Mouse (Mus musculus): ENCODE data around the gene Ednrb.

The Ednrb gene

DNA sequence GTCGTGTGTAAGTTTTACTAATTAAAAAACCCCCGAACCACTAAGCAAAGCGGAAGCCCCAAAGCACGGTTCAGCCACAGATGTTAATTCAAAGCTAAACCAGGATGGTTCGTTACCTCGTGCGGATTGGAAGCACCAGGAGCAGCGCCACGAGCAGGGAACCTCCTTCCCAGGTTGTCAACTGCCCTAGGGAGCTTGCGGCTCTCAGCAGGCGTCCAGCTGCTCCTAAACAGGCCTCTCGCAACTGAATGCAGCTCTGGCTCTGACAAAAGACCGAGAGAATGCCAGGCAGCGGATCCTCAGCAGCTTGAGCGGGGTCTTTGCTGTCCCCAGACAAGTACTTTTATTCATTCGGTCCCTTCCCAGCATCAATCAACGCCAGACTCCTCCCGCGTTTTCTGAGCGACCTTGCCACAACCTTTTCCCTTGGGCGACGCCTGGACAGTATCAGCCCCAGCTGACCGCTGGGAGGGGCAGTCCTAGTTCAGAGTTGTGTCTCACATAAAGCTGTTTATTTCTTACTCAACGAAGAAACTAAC, at the start of gene Ednrb:
Ednrb (minus strand) TSS at position 392 of the 539 bp plus-strand sequence.
- DNase-seq (ENCODE audit: low read depth), result no peak

DNA sequence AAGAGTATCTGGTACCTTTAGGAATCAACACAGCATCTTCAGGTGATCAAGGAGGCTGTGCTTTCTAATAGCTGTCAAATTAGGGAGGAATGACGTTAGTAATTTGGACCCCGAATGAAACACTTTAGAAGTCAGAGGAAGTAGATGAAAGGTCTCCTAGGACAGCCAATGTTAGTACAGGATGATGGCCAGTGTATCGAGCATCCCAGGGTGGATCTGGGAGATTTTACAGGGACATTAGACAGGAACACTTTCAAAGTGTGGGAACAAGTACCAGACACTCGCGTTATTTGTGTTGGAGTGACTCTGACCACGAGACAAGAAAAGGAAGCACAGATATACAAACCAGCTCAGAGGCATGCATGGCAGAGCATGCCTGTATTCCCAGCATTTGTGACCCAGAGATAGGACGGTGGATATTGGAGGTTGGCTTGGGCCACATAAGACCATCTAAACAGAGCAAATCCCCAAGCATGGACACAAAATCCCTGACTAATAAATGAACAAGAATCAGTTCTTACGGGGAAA, 48.3 kb upstream of the Ednrb start:
- DNase-seq (ENCODE audit: low read depth), result no peak

DNA sequence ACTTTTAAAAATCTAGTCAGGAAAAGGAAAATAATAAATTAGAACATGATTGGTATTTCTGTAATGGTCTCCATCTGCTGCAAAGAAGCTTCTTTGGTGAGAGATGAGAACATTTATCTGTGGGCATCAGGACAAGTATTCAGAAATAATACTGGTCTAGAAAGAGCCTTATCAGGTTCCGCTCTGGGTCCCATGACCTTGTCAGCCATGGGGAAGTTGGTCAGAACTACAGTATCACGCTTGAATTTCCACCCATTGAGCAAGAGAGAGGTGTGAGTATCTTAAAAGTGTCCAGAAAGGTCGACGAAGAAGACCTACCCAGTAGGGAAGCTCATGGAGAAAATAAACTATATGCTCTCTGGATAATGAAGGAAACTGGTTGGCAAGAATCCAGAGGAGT, 46.6 kb upstream of the Ednrb start:
- peak; percentile 56 for DNase-seq (ENCODE audit: low read depth)

GRCm38 (mm10) chr14:103884892-103885575, 40.8 kb upstream of the Ednrb start:
- no peak for DNase-seq (ENCODE audit: low read depth)

DNA sequence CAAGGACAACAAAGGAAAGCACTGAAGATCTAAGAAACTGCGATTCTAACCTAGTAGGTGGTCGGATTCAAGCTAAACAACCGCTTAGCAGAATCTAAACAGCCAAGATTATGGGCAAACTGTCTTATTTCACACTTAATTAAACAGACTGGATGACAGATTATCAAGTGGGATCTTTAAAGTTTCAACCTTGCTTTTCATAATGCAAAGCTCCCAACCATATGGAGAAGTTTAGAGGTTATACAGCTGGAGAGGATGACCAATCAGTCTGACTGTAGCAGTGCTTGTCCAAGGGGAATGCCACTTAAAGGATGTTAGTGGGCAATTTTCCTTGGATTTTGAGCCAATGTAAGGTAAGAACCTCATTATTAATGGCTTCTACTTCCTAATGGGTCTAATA, 38.7 kb upstream of the Ednrb start:
- no peak for DNase-seq (ENCODE audit: low read depth)

- DNase-seq (ENCODE audit: low read depth), result no peak
Observed at GRCm38 (mm10) chr14:103877117-103877516, 32.9 kb upstream of the Ednrb start.

GRCm38 (mm10) chr14:103876598-103876997, 32.4 kb upstream of the Ednrb start:
- no peak for DNase-seq (ENCODE audit: low read depth)

DNA sequence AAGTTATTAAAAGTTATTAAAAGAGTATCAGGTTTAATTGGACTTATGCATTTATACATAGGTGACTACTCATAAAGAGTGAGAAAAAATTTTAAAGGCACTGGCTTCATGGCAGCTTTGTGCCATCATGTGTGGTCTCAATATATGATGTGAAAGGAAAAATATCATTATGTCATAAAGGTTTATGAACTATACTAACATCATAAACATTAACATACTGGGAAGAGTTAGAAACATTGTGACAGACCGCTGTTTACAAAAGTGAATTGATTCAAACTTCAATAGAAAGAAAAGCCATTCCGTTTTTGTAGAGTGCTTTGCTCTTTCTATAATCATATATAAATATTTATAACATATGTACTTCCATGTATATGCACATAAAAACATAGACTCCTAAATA, 22.4 kb upstream of the Ednrb start:
- no peak for DNase-seq (ENCODE audit: low read depth)

DNA sequence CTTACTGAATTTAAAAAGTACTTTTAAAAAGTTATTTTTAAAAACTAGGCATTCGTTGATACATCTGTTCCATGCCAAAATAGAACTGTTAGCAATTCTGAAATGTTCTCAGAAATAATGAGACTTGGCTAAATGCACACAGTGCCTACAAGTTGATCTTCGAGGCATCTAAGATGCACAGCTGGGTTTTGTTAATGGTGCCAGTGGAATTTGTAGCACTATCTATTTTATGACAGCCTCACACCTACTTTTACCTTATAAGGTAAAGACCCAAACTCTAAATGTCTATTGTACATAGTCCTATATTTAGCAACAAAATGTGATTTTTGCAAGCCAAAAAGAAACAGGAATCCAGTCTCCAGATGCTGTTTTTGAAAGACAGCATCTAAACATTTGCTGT, 21.0 kb upstream of the Ednrb start:
- no peak for DNase-seq (ENCODE audit: low read depth)

DNA sequence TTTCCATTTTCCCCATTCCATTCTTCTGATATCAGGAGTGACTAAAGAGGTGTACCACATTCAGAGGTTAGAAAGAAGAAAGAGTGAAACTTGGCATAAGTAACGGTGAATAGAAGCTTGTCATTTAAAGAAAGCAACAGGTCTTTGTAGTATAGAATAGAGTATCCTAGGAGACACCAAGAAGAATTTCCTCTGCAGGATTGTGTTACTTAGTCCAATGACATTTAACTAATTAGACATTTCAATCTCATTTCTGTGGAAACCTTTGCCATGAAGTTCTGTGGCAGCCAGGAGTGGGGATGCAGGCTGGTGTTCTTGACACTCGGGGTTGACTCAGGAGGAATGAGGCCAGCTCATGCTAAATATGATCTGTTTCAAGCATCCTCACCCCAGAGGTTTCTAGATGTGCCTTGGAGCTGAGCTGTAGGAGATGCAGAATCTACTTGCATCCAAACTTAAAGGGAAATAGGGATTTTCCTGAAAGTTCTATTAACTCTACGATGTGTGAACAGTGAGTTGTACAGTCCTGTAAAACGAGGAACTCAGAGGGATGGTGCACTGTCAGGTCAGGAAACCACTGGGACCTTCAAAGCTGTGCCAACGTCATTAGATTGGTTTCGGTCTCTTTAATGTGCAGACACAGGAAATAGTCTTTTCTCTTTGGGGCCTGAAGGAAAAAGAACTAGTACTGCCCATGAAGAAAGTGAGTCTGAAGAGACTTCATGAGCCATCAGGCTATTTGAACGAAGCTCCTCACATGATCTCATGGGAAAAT, 6.1 kb upstream of the Ednrb start:
- DNase-seq (ENCODE audit: low read depth), result peak; percentile 62

DNA sequence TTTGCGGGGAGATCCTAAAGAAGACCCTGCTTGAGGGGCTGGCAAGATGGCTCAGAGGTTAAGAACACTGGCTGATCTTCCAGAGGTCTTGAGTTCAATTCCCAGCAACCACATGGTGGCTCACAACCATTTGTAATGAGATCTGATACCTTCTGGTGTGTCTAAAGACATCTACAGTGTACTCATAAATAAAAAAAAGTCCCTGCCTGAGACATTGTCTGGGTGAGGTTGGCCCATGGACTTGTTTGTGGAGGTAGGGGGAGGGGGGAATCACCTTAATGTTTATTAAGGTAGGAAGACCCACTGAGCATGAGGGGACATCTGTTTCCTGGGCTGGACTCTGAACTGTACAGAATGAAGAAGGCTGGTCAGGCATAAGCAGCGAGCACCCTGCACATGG, 1.5 kb upstream of the Ednrb start:
- DNase-seq (ENCODE audit: low read depth), result no peak

GRCm38 (mm10) chr14:103844944-103845343, 742 bp upstream of the Ednrb start:
- no peak for DNase-seq (ENCODE audit: low read depth)

DNA sequence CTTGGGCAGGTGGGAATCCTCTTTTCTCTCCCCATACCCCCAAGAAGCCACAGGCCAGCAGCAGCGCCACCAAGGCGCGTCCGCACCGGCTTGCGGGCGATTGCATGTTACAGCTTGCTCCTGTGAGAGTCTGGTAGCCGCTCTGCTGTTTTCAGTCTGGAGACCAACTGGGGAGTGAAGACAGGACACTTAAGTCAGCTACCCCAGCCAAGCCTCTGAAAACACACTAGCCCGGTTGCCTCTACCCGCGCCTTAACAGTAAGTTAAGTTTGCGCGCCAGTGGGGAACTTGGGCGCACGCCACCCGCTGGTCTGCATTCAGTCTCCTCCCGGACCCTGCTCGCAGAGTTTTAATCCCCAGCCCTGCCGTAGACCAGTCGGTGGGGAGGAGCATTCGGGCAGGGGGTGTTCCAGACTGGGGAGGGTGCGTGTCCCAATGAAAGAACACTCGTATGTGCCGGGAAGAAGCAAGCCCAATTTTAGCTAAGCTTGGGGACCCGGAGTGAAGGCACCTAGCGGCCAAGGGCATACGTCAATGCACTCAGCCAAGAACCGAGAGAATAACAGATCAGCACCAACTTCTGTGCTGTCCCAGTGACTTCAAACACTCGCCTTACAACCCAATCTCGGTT, 716 bp downstream of the Ednrb start:
- DNase-seq (ENCODE audit: low read depth), result no peak

- no peak for DNase-seq (ENCODE audit: low read depth)
Observed at GRCm38 (mm10) chr14:103842896-103843295, 1.3 kb downstream of the Ednrb start.

- peak; percentile 82 for DNase-seq (ENCODE audit: low read depth)
Observed at GRCm38 (mm10) chr14:103840436-103840835, 3.8 kb downstream of the Ednrb start.

DNA sequence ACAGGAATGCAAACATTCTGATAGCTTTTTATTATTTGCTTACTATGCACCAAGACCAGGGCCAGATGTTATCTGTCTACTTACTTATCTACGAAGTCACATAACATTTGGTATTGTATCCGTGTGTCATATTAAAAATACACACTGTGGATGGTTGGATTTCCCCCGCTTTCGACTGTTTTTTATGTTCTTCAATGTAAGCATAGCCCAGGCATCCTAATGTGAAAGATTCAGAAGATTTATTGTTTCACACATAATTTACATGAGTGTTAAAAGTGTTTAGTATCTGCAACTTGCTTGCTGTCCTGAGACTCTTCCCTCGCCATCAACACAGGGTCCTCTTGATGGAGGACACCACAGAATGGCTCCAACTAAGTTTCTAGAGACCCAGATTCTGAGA, 5.3 kb downstream of the Ednrb start:
- DNase-seq (ENCODE audit: low read depth), result no peak

DNA sequence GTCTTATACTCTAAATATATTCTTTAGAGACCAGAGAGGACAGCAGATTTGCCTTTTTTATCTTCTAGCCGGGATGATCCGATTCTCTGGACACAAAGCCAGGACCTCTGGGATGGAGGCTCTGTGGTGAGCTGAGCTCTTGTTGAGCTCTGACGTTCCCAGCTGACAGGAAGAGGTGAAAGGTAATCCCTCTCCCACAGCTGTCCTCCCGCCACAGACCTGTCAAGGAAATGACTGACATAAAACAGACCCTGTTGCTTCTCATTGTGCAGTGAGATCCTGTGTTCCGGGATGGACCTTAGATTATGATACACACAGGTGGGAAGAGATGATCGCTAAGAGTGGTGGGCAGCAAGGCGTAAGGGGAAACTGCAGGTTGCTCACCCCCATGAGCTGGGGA, 9.6 kb downstream of the Ednrb start:
- DNase-seq (ENCODE audit: low read depth), result peak; percentile 22

DNA sequence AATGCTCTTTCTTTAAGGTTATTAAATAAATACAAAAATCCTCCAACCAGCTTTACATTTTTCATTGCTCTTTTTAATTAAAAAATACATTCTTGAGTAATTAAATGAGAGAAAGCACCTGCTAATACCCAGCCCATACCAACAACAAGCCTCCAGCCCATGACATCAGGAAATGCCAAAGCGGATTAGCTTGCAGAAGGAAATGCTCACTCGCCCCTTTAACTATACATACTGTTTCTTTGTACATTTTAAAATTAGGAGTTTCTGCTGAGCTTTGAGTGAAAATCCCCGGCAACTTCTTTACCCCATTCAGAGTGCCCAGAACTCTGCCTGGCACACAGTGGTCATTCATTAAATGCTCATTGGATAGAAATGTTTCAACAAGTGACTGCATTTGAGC, 10.1 kb downstream of the Ednrb start:
- no peak for DNase-seq (ENCODE audit: low read depth)

GRCm38 (mm10) chr14:103832472-103832871, 11.7 kb downstream of the Ednrb start:
- DNase-seq (ENCODE audit: low read depth), result no peak

DNA sequence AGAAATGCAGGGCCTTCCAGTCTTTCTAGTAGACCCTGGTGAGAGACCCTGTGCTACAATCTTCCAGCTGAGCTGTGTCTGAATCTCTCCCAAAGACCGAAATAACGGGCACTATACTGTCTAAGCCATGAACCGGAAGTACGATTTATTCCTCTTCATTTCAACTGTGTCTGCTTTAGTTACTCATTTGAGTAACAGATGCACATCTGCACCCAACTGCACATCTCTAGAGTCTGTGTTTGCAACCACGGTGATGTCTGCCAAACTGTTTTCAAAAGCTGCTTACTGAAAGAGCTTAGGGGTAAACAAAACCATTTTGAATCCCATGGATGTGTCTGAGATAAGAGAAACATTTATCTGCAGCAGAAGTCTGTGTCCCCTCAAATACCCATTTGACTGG, 13.2 kb downstream of the Ednrb start:
- DNase-seq (ENCODE audit: low read depth), result no peak

DNA sequence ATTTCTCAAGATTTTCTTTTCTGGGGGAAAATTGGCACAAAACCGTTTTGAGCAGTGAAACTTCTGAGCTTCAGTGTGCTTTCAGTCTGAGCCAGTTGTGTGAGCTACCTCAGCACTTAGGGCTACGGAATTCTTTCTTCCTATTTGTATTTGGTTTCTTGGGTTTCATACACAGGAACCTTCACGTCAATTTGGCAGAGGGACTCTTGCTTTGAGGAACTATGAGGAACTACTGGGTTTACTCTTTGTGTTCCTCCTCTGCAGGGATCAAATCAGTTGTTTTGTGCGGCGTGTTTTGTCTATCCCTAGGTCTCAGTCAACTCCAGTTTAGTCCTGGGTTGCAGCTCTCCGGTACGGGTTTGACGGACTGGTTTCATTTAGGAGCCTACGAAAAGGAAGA, 17.9 kb downstream of the Ednrb start:
- DNase-seq (ENCODE audit: low read depth), result no peak

DNA sequence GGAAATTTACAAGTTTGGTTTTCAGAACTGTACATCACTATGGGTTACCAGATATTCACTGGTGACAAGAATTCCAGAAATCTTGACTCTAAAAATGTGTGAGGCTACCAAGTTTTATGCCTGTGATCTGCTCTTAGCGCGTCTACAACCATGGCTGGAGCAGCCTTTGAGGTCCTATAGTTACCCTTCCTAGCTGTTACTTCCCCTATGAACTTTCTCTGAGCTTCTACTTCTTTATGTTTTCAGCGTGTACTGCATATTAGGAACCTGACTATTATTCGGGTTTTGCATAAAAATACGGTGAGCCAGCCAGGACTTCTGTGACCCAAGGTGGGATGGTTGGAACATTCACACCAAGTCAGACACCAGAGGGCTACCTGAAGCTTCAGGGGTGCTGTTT, 18.3 kb downstream of the Ednrb start:
- no peak for DNase-seq (ENCODE audit: low read depth)

- no peak for DNase-seq (ENCODE audit: low read depth)
Observed at GRCm38 (mm10) chr14:103823501-103823900, 20.7 kb downstream of the Ednrb start.

All from 416B (cell line).